Mouse (Mus musculus): ENCODE results near the gene Tango6.
A peak's percentile ranks its signal among the peaks of the same experiment; 100 is the strongest.

Gene Tango6

GRCm38 (mm10) chr8:106701360-106701759 is 18.5 kb downstream of the Tango6 start:
- no peak for DNase-seq

DNA sequence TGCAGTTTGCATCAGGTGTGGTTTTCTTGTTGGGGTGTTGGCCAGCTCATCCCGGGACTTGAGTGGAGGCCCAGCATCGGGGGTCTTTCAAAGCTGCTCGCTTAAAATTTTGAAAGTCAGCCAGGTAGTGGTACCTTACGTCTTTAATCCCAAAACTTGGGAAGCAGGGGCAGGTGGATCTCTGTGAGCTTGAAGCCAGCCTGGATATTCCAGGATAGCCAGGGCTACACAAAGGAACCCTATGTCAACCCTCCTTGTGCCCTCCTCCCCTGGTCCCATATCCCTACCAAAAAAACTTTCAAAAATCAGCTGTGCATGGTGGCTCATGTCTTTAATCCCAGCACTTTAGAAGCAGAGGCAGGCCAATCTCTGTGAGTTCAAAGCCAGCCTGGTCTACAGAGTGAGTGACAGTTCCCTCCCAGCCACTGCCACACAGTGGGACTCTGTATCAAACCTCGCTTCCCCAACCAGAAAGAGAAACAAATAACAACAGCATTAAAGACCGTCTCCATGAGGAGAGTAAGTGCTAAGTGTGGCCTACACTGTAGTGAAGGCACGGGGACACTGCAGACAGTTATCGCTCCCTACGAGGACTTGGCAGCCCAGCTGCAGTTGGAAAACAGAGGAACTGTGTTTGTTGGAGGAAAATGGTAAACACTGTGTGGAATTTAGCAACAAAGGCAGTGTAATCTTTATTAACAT is 21.5 kb downstream of the Tango6 start:
- no peak for DNase-seq

GRCm38 (mm10) chr8:106704901-106705321 is 22.0 kb downstream of the Tango6 start:
- DNase-seq, result no peak

GRCm38 (mm10) chr8:106706194-106706593 is 23.3 kb downstream of the Tango6 start:
- no peak for DNase-seq

- DNase-seq, result no peak
These were observed 27.1 kb downstream of the Tango6 start for GRCm38 (mm10) chr8:106710002-106710401.

GRCm38 (mm10) chr8:106712487-106712886 is 29.6 kb downstream of the Tango6 start:
- no peak for DNase-seq

GRCm38 (mm10) chr8:106714297-106714696 is 31.4 kb downstream of the Tango6 start:
- no peak for DNase-seq

- peak; percentile 65 to 69 for DNase-seq
These were observed 35.2 kb downstream of the Tango6 start for GRCm38 (mm10) chr8:106718091-106718500.

- no peak for DNase-seq
These were observed 38.1 kb downstream of the Tango6 start for GRCm38 (mm10) chr8:106720921-106721320.

DNA sequence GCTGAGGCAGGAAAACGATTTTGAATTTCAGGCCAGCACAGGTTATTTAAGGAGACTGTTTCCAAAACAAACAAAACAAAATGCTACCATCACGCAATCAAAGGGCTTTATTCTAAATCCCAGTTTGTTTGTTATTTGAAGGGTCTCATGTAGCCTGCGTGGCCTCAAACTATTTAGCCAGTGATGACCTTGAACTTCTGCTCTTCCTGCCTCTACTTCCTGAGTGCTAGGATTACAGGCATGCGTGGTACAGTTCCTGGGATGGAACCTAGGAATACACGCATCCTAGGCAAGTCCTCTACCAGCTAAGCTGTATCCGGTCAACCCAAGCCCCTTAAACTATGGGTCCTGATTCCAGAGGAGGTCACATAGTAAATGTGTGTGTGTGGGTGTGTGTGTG is 39.6 kb downstream of the Tango6 start:
- no peak for DNase-seq

GRCm38 (mm10) chr8:106723921-106724320 is 41.1 kb downstream of the Tango6 start:
- DNase-seq, result no peak

DNA sequence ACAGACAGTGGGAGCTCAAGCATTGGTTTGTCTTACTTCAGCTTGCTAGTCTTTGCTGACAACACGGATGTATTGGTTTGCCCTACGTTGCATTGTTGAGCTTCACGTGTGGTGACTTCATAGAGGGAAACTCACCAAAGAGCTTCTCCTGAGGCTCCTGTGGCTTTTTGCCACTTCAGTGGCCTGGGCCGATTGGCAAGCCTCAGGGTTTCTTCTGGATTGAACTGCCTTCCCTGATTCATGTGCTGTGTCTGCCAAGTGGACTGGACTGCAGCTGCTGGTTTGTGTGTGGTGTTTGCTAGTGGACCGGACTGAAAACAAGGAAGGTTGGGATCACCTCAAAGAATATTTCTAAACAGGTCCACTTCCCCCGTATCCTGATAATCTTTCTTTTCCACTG is 43.7 kb downstream of the Tango6 start:
- no peak for DNase-seq

GRCm38 (mm10) chr8:106727241-106727835 is 44.5 kb downstream of the Tango6 start:
- DNase-seq, result no peak

DNA sequence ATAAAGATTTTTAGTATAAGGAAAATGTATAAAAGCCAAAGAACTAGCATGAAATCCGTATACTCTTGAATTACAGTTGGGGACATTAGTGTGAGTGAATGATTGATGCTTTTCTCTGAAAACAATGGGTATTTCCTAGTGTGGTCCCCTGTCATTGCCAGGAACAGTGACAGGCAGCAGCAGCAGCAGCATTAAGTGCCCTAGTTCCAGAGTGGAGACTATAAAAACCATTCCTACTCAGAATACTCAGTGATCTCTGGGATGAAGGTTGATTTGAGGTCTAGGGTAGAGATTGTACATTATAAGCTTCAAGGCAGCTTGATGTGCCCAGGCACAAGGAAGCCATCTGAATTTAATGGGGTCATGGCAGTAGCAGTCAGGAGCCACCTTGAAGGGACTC is 45.0 kb downstream of the Tango6 start:
- DNase-seq, result no peak

DNA sequence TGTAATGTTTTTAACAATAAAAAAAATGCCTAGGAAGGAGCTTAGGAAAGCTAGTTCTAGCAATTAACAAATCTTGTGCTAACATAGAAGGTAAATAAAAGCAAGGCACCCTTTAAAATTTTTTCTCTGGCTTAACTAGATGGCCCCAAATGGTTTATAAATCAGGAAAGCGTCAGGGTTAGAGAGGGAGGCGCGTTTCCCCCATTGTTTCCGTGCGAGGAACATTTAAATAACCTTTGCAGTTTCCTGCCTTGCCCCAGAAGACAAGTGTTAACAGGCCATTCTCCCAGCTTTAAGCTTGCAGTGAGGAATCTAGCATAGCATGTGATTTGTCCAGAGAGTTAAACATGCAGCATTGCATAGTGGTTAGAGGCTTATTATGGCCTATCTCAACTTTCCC is 50.1 kb downstream of the Tango6 start:
- no peak for DNase-seq

- DNase-seq, result no peak
These were observed 50.8 kb downstream of the Tango6 start for GRCm38 (mm10) chr8:106733703-106734102.

DNA sequence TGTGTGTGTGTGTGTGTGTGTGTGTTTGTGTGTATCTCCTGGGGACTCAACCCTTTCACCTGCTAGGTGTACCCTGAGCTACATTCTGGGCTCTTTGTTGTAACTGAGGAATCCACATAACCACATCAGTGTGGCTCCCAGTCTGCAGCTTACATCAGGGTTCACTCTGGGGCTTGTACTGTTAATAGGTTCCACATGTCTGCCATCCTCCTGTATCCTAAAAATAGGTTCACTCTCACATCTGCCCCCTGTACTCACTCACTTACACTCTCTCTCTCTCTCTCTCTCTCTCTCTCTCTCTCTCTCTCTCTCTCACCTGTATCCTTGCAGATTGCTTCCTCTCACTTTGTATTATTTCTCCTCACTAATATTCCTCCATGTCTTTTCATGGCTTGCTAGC is 51.4 kb downstream of the Tango6 start:
- DNase-seq, result no peak

DNA sequence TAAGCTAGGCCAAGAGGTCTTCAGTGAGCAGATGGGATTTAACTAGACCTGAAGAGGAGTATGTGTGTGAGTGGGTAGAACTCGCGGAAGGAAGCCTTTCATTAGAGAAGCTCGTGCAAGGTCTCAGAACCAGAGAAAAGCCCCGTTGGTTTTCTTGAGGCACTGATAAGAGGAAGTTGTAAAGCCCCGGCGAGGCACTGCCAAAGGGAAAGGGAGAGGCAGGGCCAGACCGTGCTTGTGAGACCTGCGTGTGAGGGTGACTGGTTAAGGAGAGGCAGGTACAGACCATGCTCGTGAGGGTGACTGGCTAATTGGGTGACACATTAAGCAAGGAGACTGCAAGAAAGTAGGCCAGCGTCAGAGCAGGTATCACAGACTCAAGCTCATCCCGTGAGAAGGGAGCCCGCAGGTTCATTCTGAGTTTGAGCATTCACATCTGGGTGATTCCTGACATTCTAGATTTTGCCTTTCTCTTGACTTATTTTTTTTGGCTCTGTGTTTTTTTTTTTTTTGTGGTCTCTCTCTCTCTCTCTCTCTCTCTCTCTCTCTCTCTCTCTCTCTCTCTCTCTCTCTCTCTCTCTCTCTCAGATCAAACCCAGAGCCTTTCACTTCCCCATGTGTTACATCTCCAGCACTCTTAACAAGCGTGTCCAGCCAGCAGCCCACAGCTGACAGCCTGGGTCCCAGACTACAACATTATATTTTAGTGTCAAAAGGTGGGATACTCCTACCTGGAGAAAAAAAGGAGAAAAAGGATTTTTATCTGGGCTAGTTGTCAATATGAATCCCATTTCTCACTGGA is 54.2 kb downstream of the Tango6 start:
- DNase-seq, result peak; percentile 61 to 66

DNA sequence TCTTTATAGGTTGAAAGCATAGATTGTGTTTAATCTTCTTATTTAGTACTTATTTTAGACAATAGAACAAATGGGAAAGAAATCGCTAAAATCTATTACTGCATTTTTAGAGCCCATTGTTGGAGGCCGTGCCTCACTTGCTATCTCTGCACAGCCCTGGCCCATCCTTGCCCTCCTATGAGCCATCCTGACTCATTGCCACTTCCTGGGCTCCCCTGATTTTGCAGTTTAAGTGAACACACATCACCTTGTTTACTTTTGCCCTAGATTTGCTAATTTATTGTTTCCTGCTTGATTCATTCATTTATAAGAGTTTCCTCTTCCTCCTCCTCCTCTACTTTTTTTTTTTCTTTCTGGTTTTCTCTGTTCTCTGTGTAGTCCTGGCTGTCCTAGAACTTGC is 55.0 kb downstream of the Tango6 start:
- no peak for DNase-seq

GRCm38 (mm10) chr8:106742321-106742720 is 59.5 kb downstream of the Tango6 start:
- no peak for DNase-seq

GRCm38 (mm10) chr8:106743361-106743760 is 60.5 kb downstream of the Tango6 start:
- no peak for DNase-seq

DNA sequence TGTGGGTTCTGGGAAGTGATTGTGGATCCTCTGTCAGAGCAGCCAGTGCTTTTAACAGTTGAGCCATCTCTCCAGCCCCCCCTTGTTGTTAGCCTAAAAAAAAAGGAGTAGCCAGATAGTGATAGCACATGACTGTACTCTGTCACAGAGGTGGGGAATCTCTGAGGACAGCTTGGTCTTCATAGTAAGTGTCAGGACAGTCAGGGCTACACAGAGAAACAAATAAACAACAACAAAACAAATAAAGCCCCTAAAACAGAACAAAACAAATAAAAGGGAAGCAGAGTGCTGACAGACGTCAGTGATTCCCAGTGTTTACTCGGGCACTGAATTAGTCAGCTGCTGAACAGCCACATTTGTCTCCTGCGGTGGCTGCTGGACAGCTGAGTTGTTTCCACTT is 70.6 kb downstream of the Tango6 start:
- no peak for DNase-seq

GRCm38 (mm10) chr8:106761317-106761716 is 78.4 kb downstream of the Tango6 start:
- DNase-seq, result no peak
